Mouse (Mus musculus): ENCODE measurements around the gene Jmjd1c.

- no peak for TF ChIP-seq POLR2A (IDR thresholded peaks at IDR 0.05; ENCODE audit: extremely low read depth, insufficient read depth, low read length)
- TF ChIP-seq CTCF (IDR thresholded peaks at IDR 0.05; ENCODE audit: extremely low read depth, insufficient read depth, low read length), result no peak
These were observed 125.4 kb downstream of the Jmjd1c start for GRCm38 (mm10) chr10:67221284-67221683.
